Comparison of ENCODE assay signal across 20 mouse cellular contexts in genomic region chr2:181588229-181588780, GRCm38 (mm10). TPM values are rescaled to one million over a fixed set of nuclear protein-coding genes. Genes with fewer than 3 reads are reported as not detected.
DNase-seq lines count a peak whose midpoint lies in the region.
"Had no signal": no experiment of that assay in that cellular context is flagged by ENCODE, and none has a peak within 500 bp of the region (broad histone marks: within the 10 kb centered on the region; RNA-seq: fewer than 3 reads in every experiment).

No protein-coding gene starts in this region.

- intact Hi-C loops in heart, postnatal 36 days (cut with DNase I): no loop called here

- DNase-seq in cerebellum, adult 9-10 months: peak; percentile 44
- no peak for DNase-seq in cerebellum, adult 9-11 months
- DNase-seq in heart, postnatal 4 days: peak; percentile 4
- DNase-seq in heart, postnatal 36 days: no peak
- peak; percentile 16 for DNase-seq in right cerebral cortex, postnatal 4 days
- DNase-seq in right cerebral cortex, adult 18-20 months: no peak
- DNase-seq: adrenal gland, adult 2 months; B cell, adult 2 months; cerebellum, adult 11 months; cerebellum, postnatal 36 days; embryo, embryonic 11 days; gastrocnemius, postnatal 10 days; kidney, adult 2 months; layer of hippocampus, adult 9-11 months; liver; retina, postnatal 1 day; right cerebral cortex, postnatal 25 days; spleen, adult 18-20 months; thymus, adult 2 months; thymus, postnatal 36 days had no signal

RNA-seq across cellular contexts. Expression of gene Prpf6, which starts 3.4 kb away (rescaled TPM):
- total RNA-seq in heart, postnatal 4 days (2021): 10 to 100 TPM; 35.1 to 36.1 TPM
- total RNA-seq in heart, postnatal 36 days (2021): 10 to 100 TPM; 36.0 to 38.3 TPM

RNA-seq across cellular contexts. Expression of gene Uckl1, which starts 3.6 kb away (rescaled TPM):
- total RNA-seq in heart, postnatal 4 days (2021): 10 to 100 TPM; 50.2 to 54.5 TPM
- total RNA-seq in heart, postnatal 36 days (2021): 10 to 100 TPM; 36.6 to 47.4 TPM

RNA-seq across cellular contexts. Expression of gene Zfp512b, which starts 4.3 kb away (rescaled TPM):
- total RNA-seq in heart, postnatal 4 days (2021): 10 to 100 TPM; 41.8 to 45.5 TPM
- 10 to 100 TPM; 16.6 to 18.0 TPM for total RNA-seq in heart, postnatal 36 days (2021)

RNA-seq across cellular contexts. Expression of gene Samd10, which starts 10.7 kb away (rescaled TPM):
- 1 to 10 TPM; 4.8 to 4.9 TPM for total RNA-seq in heart, postnatal 4 days (2021)
- 1 to 10 TPM; 2.3 to 2.4 TPM for total RNA-seq in heart, postnatal 36 days (2021)

Comparison
In these comparisons a context has a peak if more than half of its experiments do, and no peak if none do; other contexts are left out.
1. DNase-seq: peak in cerebellum, adult 9-10 months (single experiment), heart, postnatal 4 days (single experiment) and right cerebral cortex, postnatal 4 days (single experiment); none in cerebellum, adult 9-11 months (single experiment), heart, postnatal 36 days (0 of 2) and right cerebral cortex, adult 18-20 months (single experiment).